Mouse (Mus musculus): Measurements from ENCODE around the gene Zfp94. TPM values are rescaled to one million over a fixed set of nuclear protein-coding genes. Genes with fewer than 3 reads are reported as not detected.
"Not testable (repeated sequence)": the region's sequence is repeated elsewhere in the genome, so short reads cannot be mapped to it uniquely, and the experiment has no call there.

The Zfp94 gene
- polyA plus RNA-seq, 1 experiment from 2014 or later = 5.7 TPM

GRCm38 (mm10) chr7:24286090-24286489, 30.4 kb downstream of the Zfp94 start:
- Histone ChIP-seq H3K4me2 (replicated peaks; ENCODE audit: low read depth, low read length) (no peak overlapping the region), H3K4me3 (ENCODE audit: low read depth, low read length) (no peak overlapping the region), H3K36me3 (ENCODE audit: insufficient read depth, low read length) (peaks cover 8% of the 10 kb centered on the region; the same call in 1 of the 2 replicates), H3K9ac (replicated peaks; ENCODE audit: low read depth) (no peak overlapping the region), H3K9me3 (ENCODE audit: low read length) (no peaks in the 10 kb centered on the region), H3K4me1 (ENCODE audit: insufficient read depth, low read depth, low read length) (no peaks in the 10 kb centered on the region), H3K27me3 (replicated peaks; ENCODE audit: insufficient read depth, low read length) (no peaks in the 10 kb centered on the region), H3K27ac (ENCODE audit: low read length) (no peak overlapping the region)
- no peak for ATAC-seq
- 44% methylated on average over 4 of the region's 4 CpGs for WGBS
- TF ChIP-seq CTCF (IDR thresholded peaks at IDR 0.05) (no peak; the same call in 1 of the 2 replicates), EP300 (IDR thresholded peaks at IDR 0.05) (no peak)
- DNase-seq (ENCODE audit: low spot score) = no peak

DNA sequence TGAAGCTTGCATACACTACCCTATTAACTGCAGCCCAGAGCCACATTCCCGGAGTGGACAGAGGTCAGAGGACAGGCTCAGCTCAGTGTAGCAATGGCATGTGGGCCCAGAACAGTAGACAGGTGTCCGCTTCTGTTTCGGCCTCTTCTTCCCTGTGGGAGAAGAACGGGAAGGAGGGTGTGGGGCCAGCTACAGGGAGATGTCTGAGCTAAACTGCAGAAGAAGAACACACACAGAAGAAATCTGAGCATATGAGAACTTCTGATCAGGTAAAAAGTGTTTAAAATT, 35.7 kb downstream of the Zfp94 start:
- no peak for DNase-seq (ENCODE audit: low spot score)
- no peak for ATAC-seq

DNA sequence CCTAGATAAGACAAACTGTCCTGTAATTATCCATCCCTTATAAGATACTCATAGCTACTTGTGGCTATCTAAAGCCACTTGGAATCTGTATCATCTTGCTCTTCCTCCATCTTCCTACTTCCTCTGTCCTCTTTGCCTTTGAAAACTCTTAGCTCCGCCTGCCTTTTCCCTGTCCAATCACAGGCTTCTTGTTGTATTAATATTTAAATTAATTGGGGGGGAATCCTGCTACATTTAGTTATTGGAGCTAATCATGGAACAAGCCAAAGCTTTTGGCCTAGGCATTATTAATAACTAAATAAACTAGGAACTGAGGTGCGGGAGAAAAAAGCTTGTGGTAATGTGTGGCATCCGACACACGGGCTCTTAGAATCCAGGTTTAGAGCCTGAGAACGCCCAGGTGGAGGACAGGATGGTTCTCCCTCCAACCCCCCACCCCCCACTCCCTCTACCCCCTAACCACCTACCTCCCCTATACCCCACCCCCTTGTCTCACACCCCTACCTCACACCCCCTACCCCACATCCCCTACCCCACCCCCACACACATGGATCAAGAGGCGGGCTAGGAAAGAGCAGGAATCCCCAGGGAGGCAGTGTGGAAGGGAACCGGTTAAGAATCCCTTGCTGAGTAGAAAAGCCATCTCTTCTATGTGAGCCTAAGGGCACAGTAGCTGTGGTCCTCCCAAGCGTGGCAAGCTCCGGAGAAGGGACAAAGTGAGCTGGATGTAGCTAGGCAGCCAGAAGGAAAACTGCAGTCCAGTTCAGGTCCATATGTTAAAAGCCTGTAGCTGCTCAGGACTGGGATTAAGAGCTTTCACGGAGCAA, 36.2 kb downstream of the Zfp94 start:
- no peaks in the 10 kb centered on the region for H3K36me3 ChIP-seq (ENCODE audit: insufficient read depth, low read length)
- no peak overlapping the region for H3K4me3 ChIP-seq (ENCODE audit: low read depth, low read length)
- H3K27me3 ChIP-seq (replicated peaks; ENCODE audit: insufficient read depth, low read length) = no peaks in the 10 kb centered on the region
- no peaks in the 10 kb centered on the region for H3K4me1 ChIP-seq (ENCODE audit: insufficient read depth, low read depth, low read length)
- no peak overlapping the region for H3K27ac ChIP-seq (ENCODE audit: low read length)
- no peak for TF ChIP-seq EP300 (IDR thresholded peaks at IDR 0.05)
- TF ChIP-seq CTCF (IDR thresholded peaks at IDR 0.05) = no peak
- WGBS = 51% methylated on average over 10 of the region's 10 CpGs
- ATAC-seq = no peak
- H3K9me3 ChIP-seq (ENCODE audit: low read length) = no peaks in the 10 kb centered on the region
- H3K9ac ChIP-seq (replicated peaks; ENCODE audit: low read depth) = no peak overlapping the region
- no peak for DNase-seq (ENCODE audit: low spot score)
- H3K4me2 ChIP-seq (replicated peaks; ENCODE audit: low read depth, low read length) = no peak overlapping the region

More for the DNA sequence above, 35.7 kb downstream of the Zfp94 start:
- Histone ChIP-seq H3K4me2 (replicated peaks; ENCODE audit: low read depth, low read length) (no peak overlapping the region), H3K9me3 (ENCODE audit: low read length) (no peaks in the 10 kb centered on the region), H3K9ac (replicated peaks; ENCODE audit: low read depth) (no peak overlapping the region), H3K36me3 (ENCODE audit: insufficient read depth, low read length) (no peaks in the 10 kb centered on the region), H3K4me3 (ENCODE audit: low read depth, low read length) (no peak overlapping the region), H3K4me1 (ENCODE audit: insufficient read depth, low read depth, low read length) (no peaks in the 10 kb centered on the region), H3K27ac (ENCODE audit: low read length) (no peak overlapping the region), H3K27me3 (replicated peaks; ENCODE audit: insufficient read depth, low read length) (no peaks in the 10 kb centered on the region)
- no peak for TF ChIP-seq EP300 (IDR thresholded peaks at IDR 0.05)
- no peak for TF ChIP-seq CTCF (IDR thresholded peaks at IDR 0.05)
- 56% methylated on average over 4 of the region's 4 CpGs for whole genome bisulfite sequencing

GRCm38 (mm10) chr7:24278771-24279170, 37.7 kb downstream of the Zfp94 start:
- not testable (repeated sequence) for H3K36me3 ChIP-seq (ENCODE audit: insufficient read depth, low read length); H3K4me3 ChIP-seq (ENCODE audit: low read depth, low read length); H3K27me3 ChIP-seq (replicated peaks; ENCODE audit: insufficient read depth, low read length); ATAC-seq; H3K9ac ChIP-seq (replicated peaks; ENCODE audit: low read depth); DNase-seq (ENCODE audit: low spot score); H3K9me3 ChIP-seq (ENCODE audit: low read length); H3K27ac ChIP-seq (ENCODE audit: low read length); H3K4me1 ChIP-seq (ENCODE audit: insufficient read depth, low read depth, low read length); H3K4me2 ChIP-seq (replicated peaks; ENCODE audit: low read depth, low read length)
- 90% methylated on average over 3 of the region's 3 CpGs for WGBS

- WGBS = 95% methylated on average over 4 of the region's 4 CpGs
- no peak overlapping the region for H3K27ac ChIP-seq (ENCODE audit: low read length)
These were observed 42.0 kb downstream of the Zfp94 start for GRCm38 (mm10) chr7:24274456-24274855.

GRCm38 (mm10) chr7:24271191-24271590, 45.3 kb downstream of the Zfp94 start:
- no peaks in the 10 kb centered on the region for H3K9me3 ChIP-seq (ENCODE audit: low read length)
- ATAC-seq = no peak
- H3K4me3 ChIP-seq (ENCODE audit: low read depth, low read length) = no peak overlapping the region
- no peak overlapping the region for H3K4me2 ChIP-seq (replicated peaks; ENCODE audit: low read depth, low read length)
- no peaks in the 10 kb centered on the region for H3K27me3 ChIP-seq (replicated peaks; ENCODE audit: insufficient read depth, low read length)
- peaks cover 7% of the 10 kb centered on the region; the same call in 1 of the 2 replicates for H3K36me3 ChIP-seq (ENCODE audit: insufficient read depth, low read length)
- TF ChIP-seq CTCF (IDR thresholded peaks at IDR 0.05) (no peak), EP300 (IDR thresholded peaks at IDR 0.05) (no peak)
- 87% methylated on average over 6 of the region's 6 CpGs for WGBS
- no peak overlapping the region for H3K27ac ChIP-seq (ENCODE audit: low read length)
- no peak overlapping the region for H3K9ac ChIP-seq (replicated peaks; ENCODE audit: low read depth)
- H3K4me1 ChIP-seq (ENCODE audit: insufficient read depth, low read depth, low read length) = peaks cover 3% of the 10 kb centered on the region; the same call in 1 of the 2 replicates
- DNase-seq (ENCODE audit: low spot score) = no peak

More at GRCm38 (mm10) chr7:24274456-24274855, 42.0 kb downstream of the Zfp94 start:
- H3K4me3 ChIP-seq (ENCODE audit: low read depth, low read length) = no peak overlapping the region
- H3K4me2 ChIP-seq (replicated peaks; ENCODE audit: low read depth, low read length) = no peak overlapping the region
- H3K27me3 ChIP-seq (replicated peaks; ENCODE audit: insufficient read depth, low read length) = no peaks in the 10 kb centered on the region
- ATAC-seq = no peak
- no peak for DNase-seq (ENCODE audit: low spot score)
- no peak overlapping the region for H3K9ac ChIP-seq (replicated peaks; ENCODE audit: low read depth)
- H3K9me3 ChIP-seq (ENCODE audit: low read length) = no peaks in the 10 kb centered on the region
- peaks cover 3% of the 10 kb centered on the region; the same call in 1 of the 2 replicates for H3K4me1 ChIP-seq (ENCODE audit: insufficient read depth, low read depth, low read length)
- TF ChIP-seq CTCF (IDR thresholded peaks at IDR 0.05) = no peak
- TF ChIP-seq EP300 (IDR thresholded peaks at IDR 0.05) = no peak
- H3K36me3 ChIP-seq (ENCODE audit: insufficient read depth, low read length) = peaks cover 7% of the 10 kb centered on the region; the same call in 1 of the 2 replicates

Measured in lung, postnatal 0 days (tissue).